Mouse (Mus musculus) hindbrain, embryonic 15.5 days (tissue): Measurements from ENCODE around the gene Nucb1. TPM values are rescaled to one million over a fixed set of nuclear protein-coding genes. Genes with fewer than 3 reads are reported as not detected.

ENCODE experiments used
- ATAC-seq: fragments of 200-750 bp; cut with Nextera tagmentation; 2 replicates; pipeline ENCODE4 v1.8.0; 2017; ENCODE audit warnings: low read depth, moderate number of reproducible peaks, moderate TSS enrichment; ENCODE audit not compliant: low FRiP score
- H3K27ac ChIP-seq: fragments of 300-500 bp; sonication (generic); replicated peaks from 2 replicates; pipeline ENCODE4 v1.5.1; 2015; ENCODE audit warnings: mild to moderate bottlenecking, inconsistent platforms
- H3K27me3 ChIP-seq: fragments of 300-500 bp; sonication (generic); 2 replicates; pipeline ENCODE4 v1.6.1; 2015; ENCODE audit warnings: control low read depth, inconsistent platforms
- H3K36me3 ChIP-seq: fragments of 300-500 bp; sonication (generic); 2 replicates; pipeline ENCODE4 v1.6.1; 2015; ENCODE audit warnings: control low read depth, inconsistent platforms
- H3K4me1 ChIP-seq: fragments of 300-500 bp; sonication (generic); replicated peaks from 2 replicates; pipeline ENCODE4 v1.6.1; 2015; ENCODE audit warnings: control low read depth, inconsistent platforms
- H3K4me2 ChIP-seq: fragments of 300-500 bp; sonication (generic); 2 replicates; pipeline ENCODE4 v1.6.1; 2015; ENCODE audit warnings: moderate library complexity, mild to moderate bottlenecking, inconsistent platforms
- H3K4me3 ChIP-seq: fragments of 300-500 bp; sonication (generic); 2 replicates; pipeline ENCODE4 v1.5.1; 2015; ENCODE audit warnings: mild to moderate bottlenecking, inconsistent platforms
- H3K9ac ChIP-seq: fragments of 300-500 bp; sonication (generic); 2 replicates; pipeline ENCODE4 v1.6.1; 2015; ENCODE audit warnings: inconsistent platforms
- H3K9me3 ChIP-seq: fragments of 300-500 bp; sonication (generic); 2 replicates; pipeline ENCODE4 v1.6.1; 2016; ENCODE audit warnings: control low read depth, inconsistent platforms
- WGBS: fragments of 180-500 bp; shearing (Covaris S2); methylation state at CpG from one replicate; pipeline ENCODE4 v1.1.7; 2015; 5-methylcytosine and 5-hydroxymethylcytosine counted together
- polyA plus RNA-seq: library from polyadenylated mRNA; unstranded; fragments of >200 nt; fragmentation: Nextera tagmentation; extraction: Ambion mirVana; gene quantifications from 2 replicates; pipeline ENCODE4 v1.2.1, GENCODE M21; 2015

Gene Nucb1
- polyA plus RNA-seq, 1 experiment from 2014 or later, result 137 TPM

- 61% methylated on average over 10 of the region's 10 CpGs for WGBS
- Histone ChIP-seq H3K4me3 (peak overlapping the region; percentile 77), H3K36me3 (peaks cover 33% of the 10 kb centered on the region), H3K4me2 (peak overlapping the region; percentile 87), H3K9ac (peak overlapping the region; percentile 86), H3K27ac (peak overlapping the region; percentile 95), H3K27me3 (no peaks in the 10 kb centered on the region), H3K9me3 (no peaks in the 10 kb centered on the region), H3K4me1 (peaks cover 39% of the 10 kb centered on the region)
- no peak for ATAC-seq
Measured at GRCm38 (mm10) chr7:45457204-45458060, 52.8 kb downstream of the Nucb1 start.

DNA sequence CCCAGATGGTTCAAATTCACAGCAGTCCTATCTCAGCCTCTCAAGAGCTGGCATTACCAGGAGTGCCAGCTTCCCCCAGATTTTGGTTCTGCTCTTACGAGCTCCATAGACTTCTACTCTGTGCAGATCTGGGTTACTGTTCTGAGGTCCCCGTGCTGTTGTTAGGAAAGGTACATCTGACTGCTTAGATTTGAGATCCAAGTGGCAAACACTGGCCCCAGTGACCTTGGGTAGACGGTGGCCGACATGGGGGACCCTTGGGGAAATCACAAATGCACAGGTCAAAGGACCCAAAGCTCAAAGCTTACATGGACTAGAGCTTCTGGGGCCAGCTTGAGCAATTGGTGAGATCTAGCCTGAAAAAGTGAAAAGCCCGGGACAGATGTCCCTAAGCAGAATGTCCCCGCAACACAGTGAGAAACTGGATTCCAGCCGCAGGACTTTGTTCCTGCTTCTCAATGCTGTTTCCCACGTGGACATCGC is 53.4 kb downstream of the Nucb1 start:
- 49% methylated on average over 9 of the region's 9 CpGs for WGBS

DNA sequence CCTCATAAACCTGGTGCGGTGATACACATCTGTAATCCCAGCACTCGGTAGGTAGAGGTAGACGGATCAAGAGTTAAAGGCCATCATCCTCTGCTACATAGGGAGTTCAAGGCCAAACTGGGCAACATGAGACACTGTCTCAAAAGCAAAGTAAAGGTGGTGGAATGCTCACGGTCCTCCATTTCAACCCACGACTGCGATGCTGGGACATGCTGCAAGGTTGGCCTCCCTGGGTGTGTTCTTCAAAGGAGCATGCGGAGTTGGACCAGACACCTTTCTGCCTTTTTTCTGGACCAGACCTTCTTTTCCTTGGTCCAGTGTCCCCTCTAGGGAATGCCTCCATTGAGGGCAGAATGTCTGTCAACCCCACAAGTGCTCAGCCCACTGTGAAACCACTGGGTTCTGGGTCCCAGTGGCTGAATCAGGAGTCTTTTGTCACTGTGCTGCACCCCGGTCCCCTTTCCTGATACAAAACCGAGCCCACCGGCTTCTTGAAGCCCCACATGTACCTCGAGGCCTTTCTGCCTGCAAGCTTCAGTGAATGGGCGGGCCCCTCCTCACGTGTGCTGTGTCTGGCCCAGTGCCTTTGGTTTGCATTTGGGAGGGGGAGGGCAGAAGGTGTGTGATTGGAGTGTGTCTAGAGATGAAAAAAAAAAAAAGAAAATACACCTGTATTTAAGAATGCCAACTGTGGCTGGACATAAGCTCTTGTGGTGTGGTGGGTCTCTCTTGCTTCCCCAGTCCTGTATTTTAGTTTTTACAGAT is 54.1 kb downstream of the Nucb1 start:
- H3K27ac ChIP-seq, result peak overlapping the region; percentile 95; the same call in 1 of the 2 replicates
- no peak overlapping the region for H3K4me3 ChIP-seq
- H3K4me2 ChIP-seq, result no peak overlapping the region
- peaks cover 36% of the 10 kb centered on the region for H3K4me1 ChIP-seq
- H3K9ac ChIP-seq, result no peak overlapping the region
- no peaks in the 10 kb centered on the region for H3K27me3 ChIP-seq
- H3K36me3 ChIP-seq, result peaks cover 31% of the 10 kb centered on the region
- no peak for ATAC-seq
- WGBS, result 77% methylated on average over 13 of the region's 13 CpGs
- H3K9me3 ChIP-seq, result no peaks in the 10 kb centered on the region

More for the DNA sequence above, 53.4 kb downstream of the Nucb1 start:
- Histone ChIP-seq H3K4me1 (peaks cover 39% of the 10 kb centered on the region), H3K9ac (peak overlapping the region; percentile 86; the same call in 1 of the 2 replicates), H3K9me3 (no peaks in the 10 kb centered on the region), H3K4me2 (peak overlapping the region; percentile 87), H3K27me3 (no peaks in the 10 kb centered on the region), H3K36me3 (peaks cover 33% of the 10 kb centered on the region), H3K4me3 (peak overlapping the region; percentile 77), H3K27ac (peak overlapping the region; percentile 95)
- ATAC-seq, result no peak

GRCm38 (mm10) chr7:45454971-45455370 is 55.2 kb downstream of the Nucb1 start:
- peaks cover 24% of the 10 kb centered on the region for H3K4me1 ChIP-seq
- no peak overlapping the region for H3K9ac ChIP-seq
- ATAC-seq, result no peak
- no peaks in the 10 kb centered on the region for H3K9me3 ChIP-seq
- no peak overlapping the region for H3K4me2 ChIP-seq
- H3K4me3 ChIP-seq, result no peak overlapping the region
- H3K27ac ChIP-seq, result no peak overlapping the region
- H3K27me3 ChIP-seq, result no peaks in the 10 kb centered on the region
- H3K36me3 ChIP-seq, result peaks cover 34% of the 10 kb centered on the region
- WGBS, result 91% methylated on average over 15 of the region's 15 CpGs

GRCm38 (mm10) chr7:45451344-45451982 is 58.7 kb downstream of the Nucb1 start:
- peak; percentile 70 for ATAC-seq
- Histone ChIP-seq H3K27ac (no peak overlapping the region), H3K27me3 (no peaks in the 10 kb centered on the region), H3K9ac (no peak overlapping the region), H3K4me2 (0 out of 2 replicates have a peak overlapping the region, but pooled peaks have one; percentile 7), H3K9me3 (no peaks in the 10 kb centered on the region), H3K4me3 (peak overlapping the region; percentile 3; the same call in 1 of the 2 replicates), H3K4me1 (0 out of 2 replicates have a peak, but pooled peaks cover 4% of the 10 kb centered on the region), H3K36me3 (peaks cover 29% of the 10 kb centered on the region)
- 52% methylated on average over 23 of the region's 23 CpGs for WGBS

DNA sequence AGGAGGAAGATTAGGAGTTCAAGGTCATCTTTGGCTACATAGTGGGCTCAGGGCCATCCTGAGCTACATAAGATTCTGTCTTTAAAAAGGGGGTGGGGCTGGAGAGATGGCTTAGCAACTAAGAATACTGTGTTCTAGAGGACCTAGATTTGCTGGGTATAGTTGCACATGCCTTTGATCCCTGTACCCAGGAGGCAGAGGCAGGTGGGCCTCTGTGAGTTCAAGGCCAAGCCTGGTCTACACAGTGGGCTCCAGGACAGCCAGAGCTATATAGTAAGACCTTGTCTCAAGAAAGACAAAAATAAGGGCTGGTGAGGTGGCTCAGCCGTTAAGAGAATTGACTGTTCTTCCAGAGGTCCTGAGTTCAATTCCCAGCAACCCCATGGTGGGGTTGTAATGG is 60.2 kb downstream of the Nucb1 start:
- no peak overlapping the region for H3K4me2 ChIP-seq
- H3K36me3 ChIP-seq, result peaks cover 29% of the 10 kb centered on the region
- no peaks in the 10 kb centered on the region for H3K4me1 ChIP-seq
- H3K4me3 ChIP-seq, result no peak overlapping the region
- no peak overlapping the region for H3K9ac ChIP-seq
- H3K9me3 ChIP-seq, result no peaks in the 10 kb centered on the region
- H3K27me3 ChIP-seq, result no peaks in the 10 kb centered on the region
- no peak overlapping the region for H3K27ac ChIP-seq
- no peak for ATAC-seq
- 95% methylated on average over 1 of the region's 1 CpGs for WGBS

DNA sequence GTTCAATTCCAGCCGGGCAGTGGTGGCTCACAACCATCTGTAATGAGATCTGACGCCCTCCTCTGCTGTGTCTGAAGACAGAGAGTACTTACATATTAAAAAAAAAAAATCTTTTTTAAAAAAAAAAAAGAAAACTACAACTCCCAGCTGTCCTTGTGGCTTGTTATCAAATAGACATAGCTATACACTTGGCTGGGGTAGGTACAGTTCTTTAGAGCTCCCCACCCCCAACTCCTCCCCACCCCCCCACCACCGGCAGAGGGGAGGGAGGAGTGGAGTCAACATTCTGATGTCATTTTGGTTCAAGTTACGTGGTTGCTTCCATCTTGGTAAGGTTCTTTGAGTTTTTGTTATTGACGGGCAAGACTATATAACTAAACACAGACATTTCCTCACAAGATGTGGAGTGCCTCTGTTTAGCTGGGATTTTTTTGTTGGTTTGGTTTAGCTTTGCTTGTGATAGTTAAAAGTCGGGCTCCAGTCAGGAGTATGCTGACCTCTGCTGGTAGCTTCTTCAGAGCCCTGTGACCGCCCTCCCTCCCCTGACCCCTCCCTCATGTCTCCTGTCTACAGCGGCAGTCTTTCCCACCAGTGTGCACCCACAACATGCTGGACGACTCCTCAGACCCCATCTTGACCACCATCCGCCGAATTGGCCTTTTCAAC is 62.7 kb downstream of the Nucb1 start:
- Histone ChIP-seq H3K27ac (no peak overlapping the region), H3K36me3 (peaks cover 23% of the 10 kb centered on the region), H3K4me1 (no peaks in the 10 kb centered on the region), H3K4me3 (no peak overlapping the region), H3K9me3 (no peaks in the 10 kb centered on the region), H3K27me3 (no peaks in the 10 kb centered on the region), H3K4me2 (no peak overlapping the region), H3K9ac (no peak overlapping the region)
- ATAC-seq, result no peak
- WGBS, result 41% methylated on average over 11 of the region's 11 CpGs

DNA sequence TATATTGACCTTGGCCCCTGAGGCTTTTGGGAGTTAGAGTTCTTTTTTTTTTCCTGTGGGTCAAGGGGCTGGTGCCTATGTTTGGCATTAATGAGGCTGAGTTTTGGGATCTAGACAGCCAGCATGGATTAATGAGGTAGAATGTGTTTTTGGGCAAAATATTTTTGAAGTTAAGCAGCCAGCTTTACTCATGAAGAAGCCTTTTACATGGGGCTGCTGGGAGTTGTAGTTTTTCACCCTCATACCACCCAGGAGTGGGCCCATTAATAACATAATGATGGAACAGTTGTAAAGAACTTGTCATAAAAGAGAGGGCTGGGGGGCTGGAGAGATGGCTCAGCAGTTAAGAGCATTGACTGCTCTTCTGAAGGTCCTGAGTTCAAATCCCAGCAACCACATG is 63.6 kb downstream of the Nucb1 start:
- no peaks in the 10 kb centered on the region for H3K9me3 ChIP-seq
- H3K4me1 ChIP-seq, result no peaks in the 10 kb centered on the region
- ATAC-seq, result no peak
- H3K4me2 ChIP-seq, result no peak overlapping the region
- no peak overlapping the region for H3K4me3 ChIP-seq
- peaks cover 20% of the 10 kb centered on the region for H3K36me3 ChIP-seq
- H3K9ac ChIP-seq, result no peak overlapping the region
- H3K27ac ChIP-seq, result no peak overlapping the region
- no peaks in the 10 kb centered on the region for H3K27me3 ChIP-seq

DNA sequence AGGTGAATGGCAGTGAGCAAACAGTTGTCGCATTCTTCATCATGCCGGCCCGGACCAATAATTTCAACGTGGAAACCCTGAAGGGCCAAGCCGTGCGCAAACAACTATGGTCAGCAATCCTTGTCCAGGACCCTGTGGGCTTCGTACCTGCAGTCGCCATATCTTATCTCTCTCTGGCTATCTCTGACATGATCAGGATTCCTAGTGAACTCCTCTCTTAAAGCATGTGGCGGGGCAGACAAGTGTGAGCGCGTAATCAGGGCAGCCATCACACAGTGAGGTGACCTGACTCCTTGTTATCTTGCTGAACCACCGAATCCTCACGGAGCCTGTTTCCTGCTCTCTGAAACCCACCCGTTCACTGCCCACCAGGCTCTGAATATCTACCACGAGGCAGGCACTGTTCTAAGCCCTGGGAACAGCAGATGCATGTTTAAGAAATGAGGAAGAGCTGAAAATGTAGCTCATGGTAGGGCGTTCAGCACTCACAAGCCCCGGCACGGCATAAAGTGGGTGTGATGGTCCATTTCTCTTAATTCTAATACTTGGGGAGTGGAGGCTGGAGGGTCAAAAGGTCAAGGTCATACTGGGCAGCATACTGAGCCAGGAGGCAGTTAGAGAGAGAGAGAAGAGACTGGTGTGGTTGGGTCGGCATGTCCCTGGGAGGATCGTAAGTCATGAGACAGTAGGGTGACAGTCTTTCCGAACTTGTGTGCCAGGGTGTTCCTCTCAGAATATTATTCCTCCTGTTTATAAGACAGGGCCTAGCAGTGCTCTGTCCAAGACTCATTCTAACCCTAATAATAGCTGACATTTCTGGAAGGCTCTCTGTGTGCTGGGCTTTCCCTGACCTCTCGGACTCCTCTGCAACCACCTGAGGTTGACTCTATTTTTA is 66.4 kb downstream of the Nucb1 start:
- Histone ChIP-seq H3K4me1 (no peaks in the 10 kb centered on the region), H3K9me3 (no peaks in the 10 kb centered on the region), H3K27ac (no peak overlapping the region), H3K27me3 (no peaks in the 10 kb centered on the region), H3K9ac (no peak overlapping the region), H3K4me2 (no peak overlapping the region), H3K36me3 (peaks cover 24% of the 10 kb centered on the region), H3K4me3 (no peak overlapping the region)
- ATAC-seq, result no peak
- 91% methylated on average over 22 of the region's 22 CpGs for WGBS
